Mouse (Mus musculus): ENCODE measurements around the gene Gk. TPM values are rescaled to one million over a fixed set of nuclear protein-coding genes. Genes with fewer than 3 reads are reported as not detected.

Gene Gk
- polyA plus RNA-seq, 1 experiment from 2014 or later: 5.9 TPM

- 92% methylated on average over 9 of the region's 9 CpGs for WGBS
- ATAC-seq (ENCODE audit: low FRiP score): no peak
- H3K27ac ChIP-seq: no peak overlapping the region
- H3K36me3 ChIP-seq (replicated peaks): no peaks in the 10 kb centered on the region
- no peaks in the 10 kb centered on the region for H3K4me1 ChIP-seq
- no peaks in the 10 kb centered on the region for H3K27me3 ChIP-seq
- H3K4me3 ChIP-seq (replicated peaks): no peak overlapping the region
- H3K9me3 ChIP-seq: no peaks in the 10 kb centered on the region
- no peak overlapping the region for H3K4me2 ChIP-seq
- no peak overlapping the region for H3K9ac ChIP-seq
Measured at GRCm38 (mm10) chrX:85731133-85731938, 45.3 kb downstream of the Gk start.

- no peak for ATAC-seq (ENCODE audit: low FRiP score)
- no peaks in the 10 kb centered on the region for H3K4me1 ChIP-seq
- H3K27me3 ChIP-seq: no peaks in the 10 kb centered on the region
Measured at GRCm38 (mm10) chrX:85721226-85721625, 55.4 kb downstream of the Gk start.

GRCm38 (mm10) chrX:85710399-85710798 lies 66.2 kb downstream of the Gk start:
- H3K4me1 ChIP-seq: no peaks in the 10 kb centered on the region
- 79% methylated on average over 3 of the region's 3 CpGs for WGBS
- no peak overlapping the region for H3K27ac ChIP-seq
- no peak overlapping the region for H3K9ac ChIP-seq
- ATAC-seq (ENCODE audit: low FRiP score): no peak
- no peak overlapping the region for H3K4me3 ChIP-seq (replicated peaks)
- no peaks in the 10 kb centered on the region for H3K36me3 ChIP-seq (replicated peaks)
- H3K9me3 ChIP-seq: no peaks in the 10 kb centered on the region
- H3K27me3 ChIP-seq: no peaks in the 10 kb centered on the region
- no peak overlapping the region for H3K4me2 ChIP-seq

More at GRCm38 (mm10) chrX:85721226-85721625, 55.4 kb downstream of the Gk start:
- H3K4me3 ChIP-seq (replicated peaks): no peak overlapping the region
- H3K27ac ChIP-seq: no peak overlapping the region
- H3K9ac ChIP-seq: no peak overlapping the region
- H3K36me3 ChIP-seq (replicated peaks): no peaks in the 10 kb centered on the region
- no peaks in the 10 kb centered on the region for H3K9me3 ChIP-seq
- H3K4me2 ChIP-seq: no peak overlapping the region

GRCm38 (mm10) chrX:85705715-85706114 lies 70.9 kb downstream of the Gk start:
- Histone ChIP-seq H3K27ac (no peak overlapping the region), H3K4me3 (replicated peaks) (no peak overlapping the region), H3K9ac (no peak overlapping the region), H3K27me3 (no peaks in the 10 kb centered on the region), H3K4me1 (no peaks in the 10 kb centered on the region), H3K4me2 (no peak overlapping the region), H3K9me3 (no peaks in the 10 kb centered on the region), H3K36me3 (replicated peaks) (no peaks in the 10 kb centered on the region)
- WGBS: 95% methylated on average over 3 of the region's 3 CpGs
- no peak for ATAC-seq (ENCODE audit: low FRiP score)

GRCm38 (mm10) chrX:85683723-85684122 lies 92.9 kb downstream of the Gk start:
- Histone ChIP-seq H3K4me3 (replicated peaks) (no peak overlapping the region), H3K9me3 (no peaks in the 10 kb centered on the region), H3K4me2 (no peak overlapping the region), H3K36me3 (replicated peaks) (no peaks in the 10 kb centered on the region), H3K27ac (no peak overlapping the region), H3K4me1 (no peaks in the 10 kb centered on the region), H3K9ac (no peak overlapping the region), H3K27me3 (no peaks in the 10 kb centered on the region)
- WGBS: 51% methylated on average over 2 of the region's 2 CpGs
- ATAC-seq (ENCODE audit: low FRiP score): no peak

GRCm38 (mm10) chrX:85682125-85682524 lies 94.5 kb downstream of the Gk start:
- Histone ChIP-seq H3K27ac (no peak overlapping the region), H3K4me3 (replicated peaks) (no peak overlapping the region), H3K9me3 (no peaks in the 10 kb centered on the region), H3K4me2 (no peak overlapping the region), H3K4me1 (no peaks in the 10 kb centered on the region), H3K9ac (no peak overlapping the region), H3K27me3 (no peaks in the 10 kb centered on the region), H3K36me3 (replicated peaks) (no peaks in the 10 kb centered on the region)
- no peak for ATAC-seq (ENCODE audit: low FRiP score)
- WGBS: 73% methylated on average over 1 of the region's 1 CpGs

- no peak overlapping the region for H3K4me3 ChIP-seq (replicated peaks)
- H3K27ac ChIP-seq: no peak overlapping the region
- 20% methylated on average over 7 of the region's 7 CpGs for whole genome bisulfite sequencing
- no peaks in the 10 kb centered on the region for H3K4me1 ChIP-seq
- no peaks in the 10 kb centered on the region for H3K9me3 ChIP-seq
- no peak overlapping the region for H3K9ac ChIP-seq
- no peaks in the 10 kb centered on the region for H3K27me3 ChIP-seq
- H3K36me3 ChIP-seq (replicated peaks): no peaks in the 10 kb centered on the region
- no peak overlapping the region for H3K4me2 ChIP-seq
- ATAC-seq (ENCODE audit: low FRiP score): peak; percentile 55; the same call in 1 of the 2 replicates
Measured at GRCm38 (mm10) chrX:85676808-85677207, 99.8 kb downstream of the Gk start.

Other genes with a start within 250 kb of the Gk start
- 5.6 and 6.2 TPM in 2 replicates for gene Tab3, start 202.8 kb downstream of the Gk start, polyA plus RNA-seq (2016; fragmentation: Nextera tagmentation; extraction: Ambion mirVana)
- gene 5430427O19Rik, start 93.5 kb upstream of the Gk start, polyA plus RNA-seq (2016; fragmentation: Nextera tagmentation; extraction: Ambion mirVana): 0.13 TPM in 1 of 2 replicates, not detected in the other